Mouse (Mus musculus) frontal cortex, postnatal 10 days (tissue): ENCODE measurements around the gene Ppm1b.

Experiments
- DNase-seq, 2 experiments: peaks; one replicate each; pipeline ENCODE4 v3.0.0; 2022; ENCODE audit warnings: low spot score in 2 of 2, mixed read lengths in 1 of 2

The Ppm1b gene

DNA sequence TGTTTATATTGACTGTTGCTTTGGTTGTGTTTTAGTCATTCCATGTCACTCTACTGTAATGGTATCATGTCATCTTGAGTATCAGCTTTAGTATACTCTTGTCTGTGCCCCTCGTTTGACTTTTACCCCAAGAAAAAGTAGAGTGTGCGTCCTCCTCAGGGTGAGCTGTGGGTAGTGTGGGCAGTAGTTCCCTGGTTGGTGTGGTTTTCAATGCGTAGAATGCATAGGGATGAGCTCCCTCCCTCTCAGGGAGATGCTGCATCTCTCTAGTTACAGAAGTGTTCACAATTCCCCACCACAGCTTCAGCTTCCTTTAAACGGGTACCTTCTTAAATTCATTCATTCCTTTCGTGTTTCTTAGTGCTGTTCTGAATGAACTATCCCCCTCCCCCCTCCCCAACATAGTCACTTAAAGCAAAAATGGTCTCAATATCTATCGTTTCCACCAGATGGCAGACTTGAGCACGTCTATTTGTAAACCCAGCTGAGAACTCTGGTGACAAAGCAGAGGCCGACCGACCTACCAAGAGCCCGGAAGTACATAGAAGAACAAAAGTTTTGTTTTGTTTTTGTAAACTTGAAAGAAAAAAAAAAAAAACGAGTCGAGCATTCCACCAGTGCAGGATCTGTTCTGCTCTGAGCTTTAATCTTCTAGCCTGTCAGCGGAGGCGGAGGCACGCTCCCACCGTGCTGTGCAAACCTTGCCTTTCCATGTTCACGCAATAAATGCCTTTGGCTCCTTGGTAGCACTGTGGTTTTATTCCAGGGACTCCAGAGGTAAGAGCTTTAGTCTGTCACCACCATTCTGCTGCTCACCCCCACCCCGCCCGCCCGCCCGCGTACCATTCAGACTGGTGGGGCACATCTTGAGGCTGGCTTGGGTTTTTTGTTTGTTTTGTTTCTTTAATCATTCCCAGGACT lies 67.0 kb downstream of the Ppm1b start:
- peak in 1 of 2 experiments; percentile 41 for DNase-seq

DNA sequence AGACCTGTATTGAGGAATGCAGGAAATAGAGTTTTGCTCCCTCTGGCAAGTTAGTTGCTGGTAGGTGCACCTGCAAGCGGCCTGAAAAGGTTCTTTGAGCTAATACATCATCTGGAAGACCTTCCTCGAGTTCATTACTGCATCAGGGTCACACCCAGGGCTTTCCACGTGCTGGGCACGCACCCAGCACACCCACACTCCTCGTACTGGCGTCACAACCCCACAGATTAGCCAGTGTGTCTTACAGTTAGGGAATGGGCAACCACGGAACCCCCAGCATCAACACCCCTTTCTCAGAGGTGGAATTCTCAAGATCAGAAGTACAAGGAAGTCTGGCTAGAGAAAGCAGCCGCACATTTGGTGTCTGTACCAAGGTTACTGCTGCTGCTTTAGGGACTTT lies 67.7 kb downstream of the Ppm1b start:
- no peak for DNase-seq

DNA sequence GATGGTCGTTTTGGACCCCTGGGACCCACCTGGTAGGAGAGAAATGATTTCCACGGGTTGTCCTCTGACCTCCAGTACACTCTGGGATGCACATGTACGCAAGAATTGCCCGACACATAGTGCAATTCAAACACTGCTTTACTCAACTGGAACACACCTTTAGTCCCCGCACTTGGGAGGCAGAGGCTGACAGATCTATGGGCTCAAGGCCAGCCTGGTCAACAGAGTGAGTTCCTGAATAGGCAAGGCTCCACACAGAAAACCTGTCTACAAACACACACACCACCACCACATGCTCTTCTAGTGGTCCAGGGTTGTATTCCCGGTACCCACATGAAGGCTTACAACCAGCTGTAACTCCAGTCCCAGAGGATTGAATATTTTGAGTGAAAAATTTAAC lies 68.6 kb downstream of the Ppm1b start:
- DNase-seq = no peak

DNA sequence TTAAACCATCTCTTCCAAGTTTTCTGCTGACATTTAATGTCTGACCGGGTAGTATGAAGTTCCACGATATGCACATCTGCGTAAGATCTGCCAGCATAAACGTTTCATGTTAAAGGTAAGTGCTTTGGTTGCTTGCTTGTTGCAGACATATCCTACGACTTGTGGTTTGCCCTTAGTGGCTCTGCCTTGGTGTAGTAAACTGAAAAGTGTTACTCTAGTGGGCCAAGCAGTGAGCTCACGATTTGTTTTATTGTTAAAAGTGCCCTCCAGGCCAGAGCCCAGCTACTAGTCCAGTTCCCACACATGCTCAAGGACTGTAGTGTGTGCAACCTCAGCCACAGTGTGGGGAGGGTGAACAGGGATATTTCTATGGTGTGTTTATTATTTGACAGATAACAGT lies 69.9 kb downstream of the Ppm1b start:
- DNase-seq = no peak

DNA sequence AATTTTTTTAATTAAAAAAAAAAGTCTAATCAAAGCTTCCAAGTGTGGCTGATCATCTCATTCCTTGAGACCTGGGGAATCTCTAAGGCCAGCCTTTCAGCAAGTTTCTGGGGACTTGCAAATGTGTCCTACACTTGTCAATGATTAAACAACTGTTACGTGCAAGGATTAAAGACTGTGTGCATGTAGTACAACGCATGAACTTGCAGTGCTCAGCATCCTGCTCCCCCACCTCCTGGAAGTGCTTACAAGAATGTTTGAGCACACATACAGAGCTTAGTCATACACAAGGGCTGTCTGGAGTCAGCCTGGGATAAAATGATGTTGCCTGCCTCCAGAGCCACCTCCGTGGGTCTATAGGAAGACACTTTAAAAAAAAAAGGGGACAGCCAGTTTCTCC lies 70.7 kb downstream of the Ppm1b start:
- no peak for DNase-seq

DNA sequence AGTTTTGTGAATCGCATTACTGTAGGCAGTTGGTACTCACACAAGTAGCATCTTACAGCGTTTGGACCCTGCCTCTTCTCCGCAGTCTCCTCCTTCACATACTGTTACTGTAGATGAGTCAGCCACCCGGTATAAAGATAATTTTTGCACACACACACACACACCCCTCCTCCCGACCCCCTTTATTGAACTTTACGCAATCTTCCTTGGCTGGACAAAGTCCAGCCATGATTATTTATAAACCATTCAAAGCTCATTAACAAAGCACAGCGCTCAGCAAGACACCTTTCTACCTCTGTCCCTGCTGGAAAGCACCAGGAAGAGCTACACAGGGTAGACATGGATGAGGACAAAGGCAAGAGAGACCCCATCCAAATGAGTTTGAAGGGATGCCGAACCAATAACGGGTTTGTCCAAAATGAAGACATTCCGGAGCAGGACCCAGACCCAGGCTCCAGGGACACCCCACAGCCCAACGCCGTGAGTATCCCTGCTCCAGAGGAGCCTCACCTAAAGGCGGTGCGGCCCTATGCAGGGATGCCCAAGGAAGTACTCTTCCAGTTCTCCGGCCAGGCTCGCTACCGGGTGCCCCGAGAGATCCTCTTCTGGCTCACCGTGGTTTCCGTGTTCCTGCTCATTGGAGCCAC lies 71.7 kb downstream of the Ppm1b start, which contains the start of gene Slc3a1:
Slc3a1 (plus strand) TSS at position 284 of the 647 bp plus-strand sequence.
- DNase-seq = no peak

DNA sequence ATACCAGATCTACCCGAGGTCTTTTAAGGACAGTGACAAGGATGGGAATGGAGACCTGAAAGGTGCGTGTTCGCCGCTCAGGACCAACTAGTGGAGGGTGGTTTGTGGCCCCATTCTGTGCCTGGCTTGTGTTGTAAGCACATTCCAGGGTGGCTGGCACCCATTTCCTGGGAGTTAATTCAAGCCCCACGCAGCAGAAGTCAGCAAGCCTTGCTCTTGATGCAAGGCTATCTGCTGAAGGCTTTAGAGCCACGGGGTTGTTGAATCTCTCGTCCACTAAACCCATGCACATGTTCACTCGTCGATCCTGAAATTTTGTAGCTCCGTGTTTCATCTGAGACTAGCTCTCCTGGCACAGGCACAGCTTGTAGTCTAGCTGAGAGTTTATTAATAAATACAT lies 72.3 kb downstream of the Ppm1b start:
- no peak for DNase-seq

DNA sequence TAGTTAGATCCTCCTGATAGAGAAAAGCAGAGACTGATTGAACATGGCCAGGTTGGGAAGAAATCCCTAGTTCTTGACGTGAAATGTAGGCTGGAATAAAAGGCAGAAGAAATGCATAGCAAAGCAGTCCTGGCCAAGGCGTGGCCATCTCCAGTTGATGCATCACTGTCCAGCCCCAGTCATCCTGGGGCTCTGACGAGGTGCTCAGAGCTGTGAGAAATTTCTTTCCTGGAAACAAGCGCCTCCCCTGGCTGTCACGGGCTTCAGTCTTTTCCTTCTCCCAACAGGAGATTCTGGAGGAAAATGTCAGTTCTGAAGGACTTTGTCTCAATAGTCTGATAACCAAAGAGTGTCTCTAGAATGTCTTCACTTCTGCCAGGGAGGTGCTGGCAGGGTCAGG lies 74.1 kb downstream of the Ppm1b start:
- DNase-seq = no peak

DNA sequence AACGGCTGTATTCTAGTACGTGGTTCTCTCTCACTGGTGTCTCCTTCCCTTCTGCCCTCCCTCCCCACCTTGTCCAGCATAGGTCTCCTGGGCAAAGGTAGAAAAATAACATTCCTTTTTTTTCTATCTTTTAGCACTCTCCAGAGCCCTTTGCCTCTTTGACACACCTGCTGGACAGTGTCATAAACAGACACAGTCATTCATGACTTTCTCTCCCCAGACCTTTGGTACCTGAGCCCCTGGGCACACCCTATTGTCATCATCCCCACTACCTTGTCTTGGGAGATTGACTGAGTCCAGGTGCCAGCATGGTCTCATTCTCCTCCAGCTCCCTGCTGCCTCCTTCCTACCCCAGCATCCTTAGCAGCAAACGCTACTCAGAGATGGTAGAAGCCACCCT lies 76.5 kb downstream of the Ppm1b start:
- no peak for DNase-seq

DNA sequence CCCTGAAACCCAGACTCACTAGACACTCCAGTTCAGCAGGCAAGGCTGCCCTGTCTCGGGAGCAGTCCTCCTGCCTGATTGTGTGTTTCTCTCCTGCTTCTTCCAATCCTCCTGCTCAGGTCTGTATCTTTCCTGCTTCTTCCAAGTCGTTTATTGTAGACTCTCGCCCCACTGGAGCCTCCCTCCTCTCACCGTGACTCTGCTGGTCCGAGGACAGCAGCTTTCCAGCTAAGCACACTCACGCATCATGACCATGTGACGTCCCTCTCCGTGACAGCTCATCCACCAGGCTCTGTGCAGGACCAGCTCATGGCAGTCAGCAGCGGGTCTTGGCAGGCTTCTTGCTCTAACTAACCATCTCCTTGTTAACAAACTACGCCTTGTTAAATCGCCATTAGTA lies 77.5 kb downstream of the Ppm1b start:
- no peak for DNase-seq

DNA sequence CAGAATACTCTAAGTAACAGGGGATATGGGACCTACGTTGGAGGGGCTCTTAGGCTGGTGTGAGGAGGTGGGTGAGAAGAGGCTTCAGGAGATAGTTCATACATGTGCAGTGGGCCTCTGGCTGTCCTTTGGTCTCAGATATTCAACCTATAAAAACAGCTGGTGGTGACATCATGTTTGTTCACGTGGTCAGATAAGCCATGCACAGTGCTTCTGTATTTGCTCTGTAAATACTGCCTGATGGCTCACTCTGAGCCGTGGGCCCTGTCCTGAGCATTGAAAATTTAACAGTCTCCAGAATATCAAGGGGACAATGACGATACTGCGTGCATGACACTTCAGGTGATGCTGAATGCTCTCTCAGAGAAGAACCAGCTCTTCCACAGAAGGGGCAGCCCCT lies 81.3 kb downstream of the Ppm1b start:
- no peak for DNase-seq

DNA sequence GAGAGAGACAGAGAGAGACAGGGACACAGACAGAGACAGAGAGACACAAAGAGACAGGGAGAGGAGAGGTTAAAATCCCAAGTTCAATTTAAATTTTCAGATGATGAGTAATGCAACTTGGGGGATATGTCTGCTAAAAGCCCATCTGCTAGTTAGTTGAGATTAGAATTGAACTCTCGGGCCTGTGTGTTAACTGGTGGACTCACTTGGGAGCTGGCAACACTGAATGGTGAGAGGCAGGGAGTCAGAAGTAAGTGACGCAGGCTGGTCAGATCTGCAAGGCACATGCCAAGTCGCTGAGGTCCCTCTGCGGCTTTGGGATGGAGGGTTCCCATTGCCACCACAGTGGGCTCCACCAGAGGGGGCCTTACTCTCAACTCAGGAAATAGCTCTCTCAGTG lies 81.8 kb downstream of the Ppm1b start:
- no peak for DNase-seq

DNA sequence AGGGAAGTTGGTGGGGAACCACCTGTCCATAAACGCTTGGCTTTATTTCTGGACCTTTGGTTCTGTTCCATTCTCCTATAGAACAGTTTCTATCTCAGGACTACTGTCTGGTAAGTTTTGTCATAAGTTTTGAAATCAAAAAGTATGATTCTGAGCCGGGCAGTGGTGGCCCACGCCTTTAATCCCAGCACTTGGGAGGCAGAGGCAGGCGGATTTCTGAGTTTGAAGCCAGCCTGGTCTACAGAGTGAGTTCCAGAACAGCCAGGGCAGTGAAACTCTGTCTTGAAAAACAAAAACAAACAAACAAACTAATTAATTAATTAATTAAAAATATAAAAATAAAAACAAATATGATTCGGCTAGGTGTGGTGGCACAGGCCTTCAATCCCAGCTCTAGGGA lies 82.2 kb downstream of the Ppm1b start:
- DNase-seq = no peak

DNA sequence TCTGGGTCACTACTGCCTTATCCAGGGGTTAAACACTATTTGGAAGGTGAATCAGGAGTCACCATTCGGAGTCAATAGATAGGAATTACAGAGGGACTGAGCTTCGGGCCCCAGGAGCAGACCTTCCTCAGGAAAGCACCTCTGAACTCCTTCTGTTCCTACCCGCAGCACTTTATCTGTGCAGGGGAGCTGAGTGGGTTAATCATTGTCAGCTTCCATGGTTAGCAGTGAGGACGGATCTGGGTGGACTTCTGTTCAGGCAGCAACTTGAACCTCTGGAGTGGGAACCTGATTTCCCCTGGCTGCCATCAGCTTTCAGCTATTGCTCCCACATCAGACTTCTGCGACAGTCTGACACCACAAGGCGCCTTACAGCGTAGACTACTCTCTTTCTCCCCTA lies 84.4 kb downstream of the Ppm1b start:
- DNase-seq = no peak

DNA sequence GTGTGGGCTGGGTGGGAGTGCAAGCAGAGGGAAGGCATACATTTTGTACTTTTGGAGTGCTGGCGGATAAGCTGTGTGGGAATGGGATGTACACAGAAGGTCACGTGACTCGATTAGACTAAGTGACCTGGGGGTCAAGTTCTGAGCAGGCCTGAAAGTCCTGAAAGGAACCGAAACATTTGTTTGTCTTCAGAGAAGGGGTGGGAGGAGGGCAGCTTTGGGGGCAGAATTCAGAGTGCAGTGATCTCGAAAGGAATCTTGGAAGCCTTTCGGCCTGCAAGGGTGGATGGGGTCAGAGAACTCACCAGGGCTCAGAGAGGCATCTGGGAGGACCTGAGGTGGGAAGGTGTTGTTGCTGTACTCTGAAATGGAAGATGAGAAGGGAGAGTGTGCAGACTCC lies 85.9 kb downstream of the Ppm1b start:
- DNase-seq = no peak

DNA sequence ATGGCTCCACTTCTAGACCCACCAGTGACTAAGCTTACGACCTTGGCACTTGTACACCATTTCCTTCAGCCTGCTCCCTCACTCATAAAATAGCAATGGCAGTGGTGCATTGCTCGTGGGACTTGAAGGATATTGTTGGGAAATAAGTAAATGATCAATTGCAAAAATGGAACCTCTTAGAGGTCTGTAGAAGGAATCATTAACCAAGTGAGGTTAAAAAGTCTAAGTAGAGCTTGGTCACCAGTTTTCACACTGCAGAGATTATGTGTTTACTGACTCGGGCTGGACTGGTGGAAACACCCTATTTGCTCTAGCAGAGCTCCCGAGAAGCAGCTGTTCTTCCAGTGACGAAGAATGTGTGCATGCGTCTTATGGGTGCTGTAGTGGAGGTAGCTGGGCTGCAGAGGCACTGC lies 86.9 kb downstream of the Ppm1b start:
- no peak for DNase-seq

DNA sequence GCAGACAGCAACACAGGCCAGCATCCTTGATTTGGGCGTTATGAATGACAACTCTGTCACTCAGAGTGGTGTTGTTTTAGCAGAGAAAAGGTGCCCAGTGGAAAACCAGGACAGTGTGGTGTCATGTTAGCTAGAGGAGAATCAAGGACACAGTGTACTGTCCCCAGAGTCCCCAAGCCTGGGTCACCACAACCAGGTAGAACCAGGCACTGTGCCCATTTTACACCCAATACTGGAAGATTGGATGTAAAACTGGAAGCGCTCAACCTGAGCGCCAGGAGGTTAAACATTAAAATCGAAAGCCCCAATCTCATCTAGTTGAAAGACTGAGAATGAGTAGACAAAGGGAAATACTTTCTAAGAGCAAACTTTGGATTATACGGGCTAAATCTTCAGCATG lies 87.9 kb downstream of the Ppm1b start:
- no peak for DNase-seq

DNA sequence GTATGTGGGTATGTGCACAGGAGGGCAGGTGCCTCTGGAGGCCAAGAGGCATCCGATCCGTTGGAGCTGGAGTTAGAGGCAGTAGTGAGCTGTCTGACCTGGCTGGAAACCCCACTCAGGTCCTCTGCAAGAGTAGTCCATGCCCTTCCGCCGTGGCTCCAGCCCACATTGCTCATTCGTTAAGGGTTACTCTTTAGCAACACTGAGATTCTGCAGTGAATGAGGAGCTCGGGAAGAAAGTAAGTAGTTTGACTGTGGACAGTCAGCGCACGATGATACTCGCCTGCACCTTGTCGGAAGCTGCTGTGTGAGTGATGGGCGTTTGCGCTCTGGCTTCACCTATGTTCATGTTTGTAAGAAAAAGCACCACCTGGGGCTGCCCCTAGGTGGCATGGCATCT lies 88.6 kb downstream of the Ppm1b start:
- no peak for DNase-seq

DNA sequence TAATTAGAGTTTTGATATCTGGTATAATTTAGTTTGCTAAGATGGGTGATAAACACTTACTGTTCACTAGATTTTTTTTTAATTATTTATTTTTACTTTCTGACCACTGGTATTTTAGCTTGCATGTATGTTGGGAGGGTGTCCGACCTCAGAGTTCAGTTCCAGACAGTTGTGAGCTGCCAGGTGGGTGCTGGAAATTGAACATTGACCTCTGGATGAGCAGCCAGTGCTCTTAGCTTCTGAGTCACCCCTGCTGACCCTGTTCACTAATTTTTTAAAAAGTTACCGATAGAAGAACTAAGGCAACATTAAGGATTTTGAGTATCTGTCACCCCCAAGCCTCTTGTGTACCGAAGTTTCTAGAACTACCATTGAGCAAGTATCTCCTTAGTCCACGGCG lies 91.8 kb downstream of the Ppm1b start:
- no peak for DNase-seq

DNA sequence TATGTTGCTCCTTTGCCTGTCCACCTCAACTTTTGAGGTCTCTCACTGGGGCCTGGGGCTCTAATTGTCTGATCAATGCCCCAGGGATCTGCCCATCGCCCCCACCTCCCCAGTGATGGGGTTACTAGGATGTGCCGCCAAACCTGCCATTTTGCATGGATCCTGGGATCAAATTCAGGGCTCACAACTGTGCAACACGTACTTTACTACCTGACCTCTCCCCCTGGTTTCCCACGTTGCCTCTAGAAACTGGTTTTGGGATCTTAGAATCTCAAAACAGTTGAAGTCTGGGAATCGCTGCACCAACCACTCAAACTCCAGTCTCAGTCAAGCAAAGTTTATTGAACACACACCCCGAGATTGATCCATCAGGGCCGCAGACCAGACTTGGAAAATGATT lies 101.7 kb downstream of the Ppm1b start:
- DNase-seq = no peak

DNA sequence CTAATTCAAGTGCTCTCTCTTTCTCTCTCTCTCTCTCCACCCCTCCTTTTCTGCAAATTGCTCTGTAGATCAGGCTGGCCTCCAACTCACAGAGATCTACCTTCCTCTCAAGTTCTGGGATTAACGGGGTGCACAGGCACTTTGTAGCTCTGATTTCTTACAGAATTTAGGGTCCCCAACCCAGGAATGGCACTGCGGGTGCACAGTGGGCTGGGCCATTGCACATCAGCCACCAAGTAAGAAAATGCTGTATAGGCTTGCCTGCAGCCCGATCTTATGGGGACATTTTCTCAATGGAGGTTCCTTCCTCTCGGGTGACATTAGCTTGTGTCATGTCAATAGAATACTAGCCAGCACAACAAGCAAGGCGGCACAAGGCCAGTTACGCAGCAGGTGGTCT lies 102.6 kb downstream of the Ppm1b start:
- DNase-seq = no peak

DNA sequence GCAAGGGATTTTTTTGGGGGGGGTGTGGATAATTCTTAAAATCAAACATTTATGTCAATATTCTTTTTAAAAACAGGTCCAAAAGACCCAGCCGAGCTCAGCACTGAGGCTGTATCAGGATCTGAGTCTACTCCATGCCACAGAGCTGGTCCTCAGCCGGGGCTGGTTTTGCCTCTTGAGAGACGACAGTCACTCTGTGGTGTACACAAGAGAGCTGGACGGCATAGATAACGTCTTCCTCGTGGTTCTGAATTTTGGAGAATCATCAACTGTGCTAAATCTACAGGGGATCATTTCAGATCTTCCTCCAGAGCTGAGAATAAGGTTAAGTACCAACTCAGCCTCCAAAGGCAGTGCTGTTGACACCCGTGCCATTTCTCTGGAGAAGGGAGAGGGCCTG lies 107.0 kb downstream of the Ppm1b start:
- no peak for DNase-seq

DNA sequence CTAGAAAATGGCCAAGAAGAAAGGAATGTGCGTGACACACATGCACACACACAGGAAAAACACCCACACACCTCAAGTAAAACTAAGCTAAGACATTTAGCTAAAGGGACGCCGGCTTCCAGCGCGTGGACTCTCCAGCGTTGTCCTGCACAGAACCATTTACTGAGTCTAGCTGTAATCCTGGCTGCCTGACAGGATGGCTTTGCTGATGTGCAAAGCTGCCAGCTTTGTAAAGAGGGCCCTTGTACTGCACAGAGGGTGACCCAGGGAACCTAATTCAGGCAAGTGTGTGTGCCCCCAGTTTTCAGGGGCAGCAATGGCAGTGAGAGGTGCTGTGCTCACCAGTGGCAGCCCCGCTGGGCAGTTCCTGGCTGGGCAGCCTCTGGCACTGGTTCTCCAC lies 110.8 kb downstream of the Ppm1b start:
- no peak for DNase-seq
